13 mouse cellular contexts compared by ENCODE assay signal in the genomic region with DNA sequence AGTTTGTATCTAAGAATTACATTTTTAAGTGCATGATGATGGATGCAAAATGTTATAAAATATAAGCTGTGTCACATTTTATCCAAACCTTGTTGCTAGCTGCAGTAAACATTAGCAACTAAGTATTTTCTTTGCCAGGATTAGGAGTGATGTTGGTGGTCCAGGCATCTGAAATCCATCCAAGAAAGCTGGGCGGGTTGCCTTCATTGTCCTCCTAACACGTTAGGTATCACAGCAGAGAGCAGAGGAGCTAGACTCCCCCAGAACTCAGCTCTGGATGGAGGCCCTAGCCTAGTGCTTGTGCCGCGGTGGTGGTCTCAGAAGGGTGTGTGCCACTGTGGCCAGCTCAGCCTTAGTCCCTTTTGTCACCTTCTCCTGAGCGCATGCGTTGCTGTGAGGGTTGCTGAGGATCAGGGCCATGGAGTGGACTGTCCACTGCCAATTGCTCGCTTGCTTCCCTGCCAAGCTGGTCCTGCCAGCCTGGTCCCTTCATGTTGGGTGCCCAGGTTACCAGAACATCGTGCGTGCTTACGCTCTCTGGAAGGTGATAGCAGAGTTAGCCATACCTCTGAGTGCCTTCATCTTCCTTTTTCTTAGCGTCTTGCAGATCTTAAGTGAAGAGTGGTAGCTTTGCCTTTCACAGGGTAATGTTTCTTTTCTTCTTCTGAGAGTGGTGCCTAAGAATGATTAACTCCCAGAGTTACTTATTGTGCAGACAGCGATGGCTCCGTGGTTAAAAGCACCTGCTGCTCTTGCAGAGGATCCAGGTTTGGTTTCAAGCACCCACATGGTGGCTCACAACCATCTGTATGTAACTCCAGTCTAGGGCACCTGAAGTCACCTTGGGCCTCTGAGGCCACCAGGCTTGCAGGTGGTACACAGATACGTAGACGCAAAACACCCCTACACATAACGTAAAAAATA. TPM values are rescaled to one million over a fixed set of nuclear protein-coding genes. Genes with fewer than 3 reads are reported as not detected.
A peak's percentile ranks its signal among the peaks of the same experiment; 100 is the strongest.
DNase-seq lines count a peak whose midpoint lies in the region; ATAC-seq lines count a peak whose summit lies in the region.
"Had no signal": no experiment of that assay in that cellular context is flagged by ENCODE, and none has a peak within 500 bp of the region (broad histone marks: within the 10 kb centered on the region; RNA-seq: fewer than 3 reads in every experiment).

No protein-coding gene starts in this region.

- no peaks in the 10 kb centered on the region for H3K9me3 ChIP-seq in heart, embryonic 14.5 days (ENCODE audit: control insufficient read depth, low read length)
- H3K9me3 ChIP-seq in midbrain, embryonic 13.5 days: no peaks in the 10 kb centered on the region
- no peaks in the 10 kb centered on the region for H3K9me3 ChIP-seq in midbrain, embryonic 14.5 days (ENCODE audit: control insufficient read depth, low read length)
- H3K9me3 ChIP-seq: megakaryocyte, embryonic 14.5 days had no signal

- intact Hi-C loops in heart, postnatal 36 days (cut with DNase I): no loop called here

- no peak overlapping the region for H3K27ac ChIP-seq in heart, embryonic 14.5 days (replicated peaks in 1 of 2; ENCODE audit: control insufficient read depth in 1 of 2, insufficient read depth in 1 of 2, low read depth in 2 of 2, low read length in 2 of 2)
- H3K27ac ChIP-seq in midbrain, embryonic 13.5 days: no peak overlapping the region
- H3K27ac ChIP-seq in midbrain, embryonic 14.5 days (replicated peaks; ENCODE audit: low read depth, low read length): no peak overlapping the region
- H3K27ac ChIP-seq: liver, embryonic 14.5 days had no signal

- peaks cover 16 to 38% of the 10 kb centered on the region in 2 experiments for H3K4me1 ChIP-seq in heart, embryonic 14.5 days (ENCODE audit: control insufficient read depth in 2 of 2, insufficient read depth in 2 of 2, low read length in 2 of 2)
- peaks cover 26% of the 10 kb centered on the region for H3K4me1 ChIP-seq in midbrain, embryonic 13.5 days (replicated peaks)
- 0 out of 2 replicates have a peak, but pooled peaks cover 7% of the 10 kb centered on the region for H3K4me1 ChIP-seq in midbrain, embryonic 14.5 days (ENCODE audit: control insufficient read depth, insufficient read depth, low read length)

- no peaks in the 10 kb centered on the region for H3K27me3 ChIP-seq in heart, embryonic 14.5 days (ENCODE audit: control insufficient read depth, insufficient read depth, low read length)
- no peaks in the 10 kb centered on the region for H3K27me3 ChIP-seq in midbrain, embryonic 13.5 days
- no peaks in the 10 kb centered on the region for H3K27me3 ChIP-seq in midbrain, embryonic 14.5 days (ENCODE audit: control insufficient read depth, insufficient read depth, low read length)
- H3K27me3 ChIP-seq: CH12.LX; megakaryocyte, embryonic 14.5 days had no signal

- peak overlapping the region; percentile 8; the same call in 1 of the 2 replicates for H3K9ac ChIP-seq in heart, embryonic 14.5 days (ENCODE audit: low read length)
- 0 out of 2 replicates have a peak overlapping the region, but pooled peaks have one; percentile 0 for H3K9ac ChIP-seq in midbrain, embryonic 13.5 days (replicated peaks)
- H3K9ac ChIP-seq in midbrain, embryonic 14.5 days (replicated peaks; ENCODE audit: low read length): no peak overlapping the region
- H3K9ac ChIP-seq: liver, embryonic 14.5 days had no signal

- 90% methylated on average over 16 of the region's 16 CpGs for WGBS in heart, embryonic 14.5 days
- WGBS in midbrain, embryonic 13.5 days: 84% methylated on average over 16 of the region's 16 CpGs
- 87% methylated on average over 16 of the region's 16 CpGs for WGBS in midbrain, embryonic 14.5 days

- H3K4me2 ChIP-seq in heart, embryonic 14.5 days (ENCODE audit: low read length): no peak overlapping the region
- no peak overlapping the region for H3K4me2 ChIP-seq in midbrain, embryonic 13.5 days (replicated peaks)
- no peak overlapping the region for H3K4me2 ChIP-seq in midbrain, embryonic 14.5 days (ENCODE audit: low read length)

- 0 out of 2 replicates have a peak, but pooled peaks cover 12% of the 10 kb centered on the region for H3K36me3 ChIP-seq in heart, embryonic 14.5 days (ENCODE audit: control insufficient read depth, insufficient read depth, low read length)
- no peaks in the 10 kb centered on the region for H3K36me3 ChIP-seq in midbrain, embryonic 13.5 days
- no peaks in the 10 kb centered on the region for H3K36me3 ChIP-seq in midbrain, embryonic 14.5 days (ENCODE audit: control insufficient read depth, insufficient read depth, low read length)

- H3K4me3 ChIP-seq in heart, embryonic 14.5 days (ENCODE audit: control insufficient read depth in 1 of 2, insufficient read depth in 1 of 2, low read depth in 1 of 2, low read length in 2 of 2): no peak overlapping the region
- no peak overlapping the region for H3K4me3 ChIP-seq in midbrain, embryonic 13.5 days (replicated peaks)
- no peak overlapping the region for H3K4me3 ChIP-seq in midbrain, embryonic 14.5 days (replicated peaks; ENCODE audit: low read depth, low read length)
- H3K4me3 ChIP-seq: megakaryocyte, embryonic 14.5 days had no signal

- DNase-seq in heart, postnatal 36 days: no peak
- no peak for DNase-seq in midbrain, embryonic 14.5 days
- peak; percentile 52 to 59 for DNase-seq in kidney, adult 8-10 months
- DNase-seq in testis, postnatal 14 days (ENCODE audit: low spot score): peak; percentile 63
- no peak for DNase-seq in layer of hippocampus, postnatal 36 days
- DNase-seq: right cerebral cortex, postnatal 25 days; thymus, adult 18-20 months had no signal

- no peak for ATAC-seq in heart, embryonic 14.5 days (ENCODE audit: insufficient number of reproducible peaks, insufficient read depth, low FRiP score, low read depth)
- ATAC-seq in midbrain, embryonic 13.5 days: no peak
- no peak for ATAC-seq in midbrain, embryonic 14.5 days (ENCODE audit: low FRiP score, low TSS enrichment)
- ATAC-seq in CD4-positive, CD25-positive, alpha-beta regulatory T cell, adult 4 months: no peak

RNA-seq across cellular contexts. Expression of a gene that starts 39.4 kb away (rescaled TPM):
- 12.2 and 14.5 TPM in 2 replicates for polyA plus RNA-seq in heart, embryonic 14.5 days (2014; fragmentation: Nextera tagmentation; extraction: Ambion mirVana)
- total RNA-seq in heart, postnatal 36 days (2021): 10 to 100 TPM; 16.7 to 17.8 TPM
- 9.0 and 10.0 TPM in 2 replicates for polyA plus RNA-seq in midbrain, embryonic 13.5 days (2015; fragmentation: Nextera tagmentation; extraction: Ambion mirVana)
- 5.2 and 10.8 TPM in 2 replicates for polyA plus RNA-seq in midbrain, embryonic 14.5 days (2014; fragmentation: Nextera tagmentation; extraction: Ambion mirVana)
- 10 to 100 TPM; 13.9 to 18.8 TPM for polyA plus RNA-seq in CD4-positive, CD25-positive, alpha-beta regulatory T cell, adult 4 months (2017; shearing (Covaris generic))
- 10 to 100 TPM; 23.2 to 24.6 TPM for total RNA-seq in layer of hippocampus, postnatal 36 days (2021)

Comparison
In these comparisons a context has a peak if more than half of its experiments do, and no peak if none do; other contexts are left out.
1. DNase-seq: peak in kidney, adult 8-10 months (2 of 2) and testis, postnatal 14 days (single experiment); none in heart, postnatal 36 days (0 of 2), midbrain, embryonic 14.5 days (single experiment) and layer of hippocampus, postnatal 36 days (0 of 2).